Mouse (Mus musculus) small intestine, adult 2 months (tissue): Measurements from ENCODE around the gene Morf4l1.

ENCODE experiments used
- CTCF ChIP-seq: fragments of 200-500 bp; IDR thresholded peaks from 2 replicates; pipeline ENCODE4 v1.5.1; 2012; ENCODE audit warnings: low read depth, mild to moderate bottlenecking, control low read depth, inconsistent platforms, low read length, moderate library complexity, mixed read lengths; ENCODE audit not compliant: insufficient replicate concordance, insufficient read length; ENCODE audit errors: extremely low read depth
- POLR2A ChIP-seq: fragments of 200-500 bp; IDR thresholded peaks from 2 replicates; pipeline ENCODE4 v1.6.1; 2012; ENCODE audit warnings: low read depth, mild to moderate bottlenecking, control low read depth, inconsistent platforms, low read length, moderate library complexity

DNA sequence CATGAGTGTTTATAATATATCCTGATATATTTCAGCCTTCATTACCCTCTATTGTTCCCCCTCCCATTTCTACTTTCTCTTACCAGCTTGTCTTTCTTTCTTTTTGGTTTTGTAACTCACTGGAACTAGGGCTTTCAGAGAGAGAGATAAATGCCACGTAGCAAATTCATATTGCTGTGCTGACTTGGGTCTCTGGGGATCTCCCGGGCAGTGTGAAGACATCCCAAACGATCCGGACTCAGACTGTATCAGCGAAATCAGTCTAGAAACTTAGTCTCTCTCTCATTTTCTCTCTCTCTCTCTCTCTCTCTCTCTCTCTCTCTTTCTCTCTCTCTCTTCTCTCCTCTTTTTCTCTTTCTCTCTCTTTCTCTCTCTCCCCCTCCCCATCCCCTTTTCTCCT, 59.2 kb downstream of the Morf4l1 start:
- TF ChIP-seq CTCF, result no peak
- no peak for TF ChIP-seq POLR2A
